Mouse (Mus musculus): ENCODE measurements around the gene Tmprss11b. TPM values are rescaled to one million over a fixed set of nuclear protein-coding genes. Genes with fewer than 3 reads are reported as not detected.

Gene Tmprss11b
- total RNA-seq (2023) = not detected

GRCm38 (mm10) chr5:86676262-86676661, at the start of gene Tmprss11b:
Gene Tmprss11b, minus strand, starts transcription at chr5:86676362.

GRCm38 (mm10) chr5:86632324-86632723, 43.8 kb downstream of the Tmprss11b start, which contains the start of gene Tmprss11f:
Gene Tmprss11f, minus strand, starts transcription at chr5:86632424.

Other genes with a start within 250 kb of the Tmprss11b start
- gene Tmprss11a, start 207.4 kb downstream of the Tmprss11b start, total RNA-seq (2023) = not detected
- not detected for gene Tmprss11g, start 157.8 kb downstream of the Tmprss11b start, total RNA-seq (2023)
- not detected for gene Tmprss11f, start 43.9 kb downstream of the Tmprss11b start, total RNA-seq (2023)
- not detected for gene Tmprss11e, start 69.5 kb upstream of the Tmprss11b start, total RNA-seq (2023)
- gene Ythdc1, start 127.9 kb upstream of the Tmprss11b start, total RNA-seq (2023) = 210 TPM
- gene Ugt2b34, start 230.6 kb upstream of the Tmprss11b start, total RNA-seq (2023) = not detected